Comparison of ENCODE assay signal across 23 mouse cellular contexts in genomic region chr11:85328717-85329116, GRCm38 (mm10). TPM values are rescaled to one million over a fixed set of nuclear protein-coding genes. Genes with fewer than 3 reads are reported as not detected.
DNase-seq lines count a peak whose midpoint lies in the region; ATAC-seq and TF ChIP-seq lines count a peak whose summit lies in the region.
"Had no signal": no experiment of that assay in that cellular context is flagged by ENCODE, and none has a peak within 500 bp of the region (broad histone marks: within the 10 kb centered on the region; RNA-seq: fewer than 3 reads in every experiment).

No protein-coding gene starts in this region.

- H3K9ac ChIP-seq in forebrain, postnatal 0 days = no peak overlapping the region
- H3K9ac ChIP-seq in forebrain, embryonic 13.5 days = no peak overlapping the region
- H3K9ac ChIP-seq: forebrain, embryonic 12.5 days; heart, embryonic 15.5 days; limb, embryonic 13.5 days; lung, embryonic 15.5 days; midbrain, embryonic 12.5 days; stomach, embryonic 15.5 days had no signal

- H3K4me3 ChIP-seq in forebrain, postnatal 0 days (ENCODE audit: low read depth, low read length) = no peak overlapping the region
- no peak overlapping the region for H3K4me3 ChIP-seq in forebrain, embryonic 13.5 days
- H3K4me3 ChIP-seq: erythroblast, embryonic 14.5 days; forebrain, embryonic 12.5 days; heart, embryonic 15.5 days; limb, embryonic 13.5 days; lung, embryonic 15.5 days; megakaryocyte, embryonic 14.5 days; midbrain, embryonic 12.5 days; stomach, embryonic 15.5 days had no signal

- H3K36me3 ChIP-seq in forebrain, postnatal 0 days (ENCODE audit: insufficient read depth) = peaks cover 7% of the 10 kb centered on the region; the same call in 1 of the 2 replicates
- peaks cover 47% of the 10 kb centered on the region for H3K36me3 ChIP-seq in forebrain, embryonic 13.5 days (ENCODE audit: poor library complexity, severe bottlenecking)

- no peak overlapping the region for H3K27ac ChIP-seq in forebrain, postnatal 0 days (ENCODE audit: low read depth, low read length)
- H3K27ac ChIP-seq in forebrain, embryonic 13.5 days = no peak overlapping the region
- H3K27ac ChIP-seq: forebrain, embryonic 12.5 days; heart, embryonic 15.5 days; limb, embryonic 13.5 days; lung, embryonic 15.5 days; midbrain, embryonic 12.5 days had no signal

- H3K4me1 ChIP-seq in forebrain, postnatal 0 days (ENCODE audit: insufficient read depth) = no peaks in the 10 kb centered on the region
- peaks cover 2% of the 10 kb centered on the region; the same call in 1 of the 2 replicates for H3K4me1 ChIP-seq in forebrain, embryonic 13.5 days
- H3K4me1 ChIP-seq: forebrain, embryonic 12.5 days; heart, embryonic 15.5 days; limb, embryonic 13.5 days; lung, embryonic 15.5 days; stomach, embryonic 15.5 days had no signal

- no peak for TF ChIP-seq CTCF in forebrain, postnatal 0 days (IDR thresholded peaks at IDR 0.05; ENCODE audit: low read depth)
- TF ChIP-seq CTCF in Patski (IDR thresholded peaks at IDR 0.05) = peak; percentile 35

- peak; percentile 17 for DNase-seq in forebrain, postnatal 0 days
- no peak for DNase-seq in Patski (ENCODE audit: low read depth, low spot score)
- peak; percentile 64 for DNase-seq in brain, adult 2 months (ENCODE audit: low read depth, low spot score)
- DNase-seq in cerebellum, adult 9-10 months = peak; percentile 75
- no peak for DNase-seq in ovary, adult 18-20 months (ENCODE audit: low spot score)
- DNase-seq in adrenal gland, postnatal 36 days = no peak
- no peak for DNase-seq in kidney, postnatal 25 days
- DNase-seq: adrenal gland, adult 8-10 months; lung, postnatal 4 days; retina, postnatal 1 day; thymus, postnatal 14 days had no signal

- no peaks in the 10 kb centered on the region for H3K27me3 ChIP-seq in forebrain, postnatal 0 days (ENCODE audit: insufficient read depth, low read length)
- no peaks in the 10 kb centered on the region for H3K27me3 ChIP-seq in forebrain, embryonic 13.5 days
- no peaks in the 10 kb centered on the region for H3K27me3 ChIP-seq in Patski
- H3K27me3 ChIP-seq: forebrain, embryonic 12.5 days; heart, embryonic 15.5 days; limb, embryonic 13.5 days; lung, embryonic 15.5 days; megakaryocyte, embryonic 14.5 days; midbrain, embryonic 12.5 days; stomach, embryonic 15.5 days had no signal

- CTCF ChIA-PET in Patski (lab: Charles Lee) = no interaction called here

- POLR2A ChIA-PET in Patski (lab: Charles Lee) = no interaction called here

- H3K4me2 ChIP-seq in forebrain, postnatal 0 days (ENCODE audit: low read depth) = no peak overlapping the region
- H3K4me2 ChIP-seq in forebrain, embryonic 13.5 days = no peak overlapping the region
- H3K4me2 ChIP-seq: forebrain, embryonic 12.5 days; heart, embryonic 15.5 days; limb, embryonic 13.5 days; liver, embryonic 11.5 days; lung, embryonic 15.5 days; midbrain, embryonic 12.5 days; stomach, embryonic 15.5 days had no signal

- in situ Hi-C loops in Patski (cut with MboI; ENCODE audit: low pct_unique_long_range_greater_than_20kb) = no loop called here

- no peaks in the 10 kb centered on the region for H3K9me3 ChIP-seq in forebrain, postnatal 0 days (ENCODE audit: low read length)
- H3K9me3 ChIP-seq in forebrain, embryonic 13.5 days (replicated peaks) = no peaks in the 10 kb centered on the region
- H3K9me3 ChIP-seq: forebrain, embryonic 12.5 days; heart, embryonic 15.5 days; limb, embryonic 13.5 days; lung, embryonic 15.5 days; megakaryocyte, embryonic 14.5 days; midbrain, embryonic 12.5 days; stomach, embryonic 15.5 days had no signal

- no peak for ATAC-seq in forebrain, postnatal 0 days
- no peak; the same call in 1 of the 2 replicates for ATAC-seq in forebrain, embryonic 13.5 days
- no peak for ATAC-seq in Patski
- ATAC-seq: activated CD4-positive, CD25-positive, alpha-beta regulatory T cell, adult 4 months; hindbrain, embryonic 16.5 days had no signal

- WGBS in forebrain, postnatal 0 days = 72% methylated on average over 3 of the region's 3 CpGs
- WGBS in forebrain, embryonic 13.5 days = 92% methylated on average over 3 of the region's 3 CpGs

RNA-seq across cellular contexts. Expression of gene Ppm1d, which starts 17.7 kb away (rescaled TPM):
- total RNA-seq in forebrain, postnatal 0 days (2014; rRNA removed) = 18.5 and 31.6 TPM in 2 replicates
- polyA plus RNA-seq in forebrain, postnatal 0 days (2015; fragmentation: Nextera tagmentation; extraction: Ambion mirVana) = 16.3 and 16.6 TPM in 2 replicates
- 22.3 and 22.6 TPM in 2 replicates for polyA plus RNA-seq in forebrain, embryonic 13.5 days (2015; fragmentation: Nextera tagmentation; extraction: Ambion mirVana)
- 16.7 TPM for polyA plus RNA-seq in Patski (2021)
- total RNA-seq in adrenal gland, postnatal 36 days (2021) = 10 to 100 TPM; 16.2 to 16.6 TPM

RNA-seq across cellular contexts. Expression of gene Bcas3, which starts 24.2 kb away (rescaled TPM):
- total RNA-seq in forebrain, postnatal 0 days (2014; rRNA removed) = 29.3 and 33.1 TPM in 2 replicates
- polyA plus RNA-seq in forebrain, postnatal 0 days (2015; fragmentation: Nextera tagmentation; extraction: Ambion mirVana) = 30.3 and 31.6 TPM in 2 replicates
- polyA plus RNA-seq in forebrain, embryonic 13.5 days (2015; fragmentation: Nextera tagmentation; extraction: Ambion mirVana) = 19.6 and 19.7 TPM in 2 replicates
- 31.6 TPM for polyA plus RNA-seq in Patski (2021)
- total RNA-seq in adrenal gland, postnatal 36 days (2021) = 10 to 100 TPM; 36.4 to 52.8 TPM

Comparison
In these comparisons a context has a peak if more than half of its experiments do, and no peak if none do; other contexts are left out.
1. DNase-seq: peak in forebrain, postnatal 0 days (single experiment), brain, adult 2 months (single experiment) and cerebellum, adult 9-10 months (single experiment); none in Patski (single experiment), ovary, adult 18-20 months (single experiment), adrenal gland, postnatal 36 days (0 of 2) and kidney, postnatal 25 days (0 of 2).